Mouse (Mus musculus) gastrocnemius, postnatal 10 days (tissue): ENCODE measurements around the gene Gpx4. TPM values are rescaled to one million over a fixed set of nuclear protein-coding genes. Genes with fewer than 3 reads are reported as not detected.

Source experiments
- DNase-seq: peaks from one replicate; pipeline ENCODE4 v3.0.0; 2021; ENCODE audit warnings: mixed read lengths
- long read RNA-seq, 2 experiments: library from polyadenylated mRNA; stranded (forward); transcript quantifications; one replicate each; pipeline ENCODE4 v2.0.0; 2021
- total RNA-seq, 2 experiments: library from RNA; stranded (reverse); gene quantifications; 2 replicates each; pipeline ENCODE4 v1.2.3; 2021

Gpx4 gene
- total RNA-seq: 100 to 1,000 TPM; 380 to 398 TPM
- long read RNA-seq, experiment 1, transcript Gpx4-202 (7 exons, 959 nt): major isoform, 168 of 177 reads
- long read RNA-seq, experiment 1, partial matches to known transcripts: 6 of 177 reads
- long read RNA-seq, experiment 1, other reads (novel, unspliced or antisense): 3 of 177 reads
- long read RNA-seq, experiment 2, transcript Gpx4-202 (7 exons, 959 nt): major isoform, 177 of 184 reads
- long read RNA-seq, experiment 2, partial matches to known transcripts: 0 of 184 reads
- long read RNA-seq, experiment 2, other reads (novel, unspliced or antisense): 4 of 184 reads

DNA sequence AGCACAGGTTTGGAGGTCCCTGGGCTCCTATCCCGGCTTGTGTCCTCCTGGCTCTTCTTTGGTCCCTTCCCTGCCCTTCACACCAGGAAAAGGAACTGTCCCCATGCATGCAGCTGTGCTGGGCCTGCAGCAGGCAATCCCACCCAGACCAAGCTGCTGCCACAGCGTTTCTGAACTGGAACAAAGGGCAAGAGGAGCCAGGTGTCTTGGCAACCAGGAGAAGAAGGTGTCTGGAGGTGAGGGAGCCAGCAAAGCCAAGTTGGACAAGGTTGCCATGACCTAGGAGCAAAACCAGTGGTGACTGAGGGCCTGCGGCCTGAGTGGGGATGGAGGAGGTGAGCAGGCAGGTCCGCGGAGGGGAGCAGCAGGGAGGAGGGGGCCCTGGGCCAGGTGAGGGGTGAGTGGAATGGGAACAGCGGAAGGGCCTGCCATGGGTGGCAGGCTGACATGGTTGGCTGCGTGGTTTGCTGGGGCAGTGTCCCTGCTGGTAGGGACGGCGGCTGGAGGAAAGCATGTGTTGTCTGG lies at the start of gene Gpx4:
TSS of gene Gpx4 (plus strand) at position 126 of the 525 bp plus-strand sequence.
- no peak for DNase-seq

DNA sequence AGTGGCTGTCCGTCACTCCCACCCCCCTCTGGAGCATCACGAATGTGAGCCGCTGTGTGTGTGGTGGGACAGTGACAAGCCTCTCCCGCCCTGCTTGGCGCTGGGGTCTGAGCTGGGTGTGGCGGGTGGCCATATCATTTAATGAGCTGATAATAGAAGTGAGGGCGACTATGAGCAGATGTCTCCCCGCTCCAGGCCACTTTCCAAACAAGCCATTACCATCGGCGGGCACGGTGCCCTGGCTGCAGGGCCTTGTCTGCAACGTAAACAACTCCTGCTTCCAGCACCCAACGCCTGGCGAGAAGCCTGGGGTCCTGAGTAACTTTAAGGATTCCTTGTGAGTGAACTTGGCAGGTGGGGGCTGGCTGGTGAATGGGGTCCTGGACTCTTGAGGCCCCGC lies 49.1 kb upstream of the Gpx4 start:
- DNase-seq: no peak

DNA sequence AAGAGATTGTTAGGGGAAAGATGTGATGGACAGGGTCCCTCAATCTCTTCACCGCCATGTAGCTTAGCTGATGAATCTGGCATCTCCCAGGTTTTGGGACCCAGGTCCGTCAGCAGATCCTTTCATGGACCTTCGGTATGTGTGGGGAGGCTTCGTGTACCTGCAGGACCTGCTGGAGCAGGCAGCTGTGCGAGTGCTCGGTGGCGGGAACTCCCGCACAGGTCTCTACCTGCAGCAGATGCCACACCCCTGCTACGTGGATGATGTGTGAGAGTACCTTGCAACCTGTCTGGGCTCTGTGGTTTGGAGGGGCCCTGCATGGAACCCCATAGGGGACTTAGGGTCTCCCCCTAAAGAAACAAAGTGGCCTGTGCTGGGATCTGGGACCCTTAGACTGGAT lies 45.0 kb upstream of the Gpx4 start:
- DNase-seq: no peak

DNA sequence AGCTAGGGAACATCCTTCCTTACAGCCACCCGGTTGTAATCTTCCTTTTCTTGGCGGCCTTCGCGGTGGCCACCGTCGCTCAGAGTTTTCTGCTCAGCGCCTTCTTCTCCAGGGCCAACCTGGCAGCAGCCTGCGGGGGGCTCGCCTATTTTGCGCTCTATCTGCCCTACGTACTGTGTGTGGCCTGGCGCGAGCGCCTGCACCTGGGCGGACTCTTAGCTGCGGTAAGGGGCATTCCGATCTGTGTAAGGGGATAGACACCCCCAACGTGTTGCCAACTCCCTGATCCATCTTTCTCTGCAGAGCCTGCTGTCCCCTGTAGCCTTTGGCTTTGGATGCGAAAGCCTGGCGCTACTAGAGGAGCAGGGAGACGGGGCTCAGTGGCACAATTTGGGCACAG lies 44.1 kb upstream of the Gpx4 start:
- DNase-seq: no peak

DNA sequence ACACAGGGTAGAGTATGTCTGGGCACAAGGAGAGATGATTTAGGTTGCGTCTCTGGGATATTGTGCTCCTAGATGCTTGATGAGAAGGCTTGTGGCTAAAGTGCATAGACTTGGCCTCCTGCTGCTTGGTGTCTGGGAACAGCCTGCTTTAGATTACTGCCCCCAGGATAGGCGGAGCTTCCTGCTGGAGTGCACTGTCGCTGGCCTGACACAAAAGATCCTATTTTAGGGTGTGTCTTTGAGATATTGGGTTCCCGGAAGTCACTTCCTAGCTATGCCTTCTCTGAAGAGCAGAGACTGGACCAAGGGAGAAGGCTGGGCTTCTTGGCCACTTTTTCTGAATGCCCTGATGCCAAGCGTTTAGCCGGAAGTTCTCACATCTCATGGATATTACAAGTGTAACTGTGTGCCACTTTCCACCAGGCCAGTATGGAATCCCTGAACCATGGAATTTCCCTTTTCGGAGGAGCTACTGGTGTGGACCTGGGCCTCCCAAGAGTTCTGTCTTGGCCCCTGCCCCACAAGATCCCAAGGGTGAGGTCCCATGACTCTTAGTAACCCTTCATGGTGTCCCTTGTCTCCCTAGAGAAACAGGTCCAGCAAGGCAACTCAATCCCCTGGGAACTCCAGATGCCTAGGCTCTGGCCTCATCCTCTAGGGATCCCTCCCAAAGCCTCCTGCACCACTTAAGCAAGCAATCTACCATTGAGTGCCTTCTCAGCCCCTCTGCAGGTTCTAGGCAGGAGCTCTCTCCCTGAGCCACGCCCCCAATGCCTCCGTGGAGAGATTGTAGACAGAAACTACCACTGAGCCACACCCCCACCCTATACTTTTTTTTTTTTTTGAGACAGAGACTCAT lies 43.4 kb upstream of the Gpx4 start:
- DNase-seq: no peak

DNA sequence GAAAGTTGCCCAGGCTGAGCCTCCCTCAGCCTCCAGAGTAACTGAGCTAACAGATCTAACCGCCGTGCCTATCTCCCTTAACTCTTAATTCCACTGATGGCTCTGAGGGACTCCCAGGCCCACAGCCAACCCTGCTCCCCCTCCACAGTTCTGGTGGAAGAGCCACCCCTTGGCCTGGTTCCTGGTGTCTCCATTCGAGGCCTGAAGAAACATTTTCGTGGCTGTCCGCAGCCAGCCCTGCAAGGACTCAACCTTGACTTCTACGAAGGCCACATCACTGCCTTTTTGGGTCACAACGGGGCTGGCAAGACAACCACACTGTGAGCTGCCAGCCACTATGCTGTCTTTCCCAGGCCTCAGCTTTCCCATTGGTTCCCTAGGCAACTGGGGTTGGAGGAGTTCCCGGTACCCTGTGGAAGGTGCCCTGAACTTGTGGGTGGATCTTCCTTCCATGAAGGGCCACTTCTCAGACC lies 42.7 kb upstream of the Gpx4 start:
- no peak for DNase-seq

DNA sequence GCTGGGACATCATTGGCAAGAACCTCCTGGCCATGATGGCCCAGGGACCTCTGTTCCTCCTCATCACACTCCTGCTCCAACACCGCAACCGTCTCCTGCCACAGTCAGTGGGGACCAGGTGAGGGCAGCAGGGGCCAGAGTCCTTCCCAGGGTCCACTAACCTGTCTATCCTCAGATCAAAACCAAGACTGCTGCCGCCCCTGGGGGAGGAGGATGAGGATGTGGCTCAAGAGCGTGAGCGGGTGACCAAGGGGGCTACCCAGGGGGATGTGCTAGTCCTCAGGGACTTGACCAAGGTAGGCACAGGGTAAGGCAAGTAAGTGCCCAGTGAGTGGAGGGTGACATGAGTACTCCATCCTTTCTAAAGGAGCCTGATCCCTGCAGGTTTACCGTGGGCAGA lies 35.2 kb upstream of the Gpx4 start:
- no peak for DNase-seq

DNA sequence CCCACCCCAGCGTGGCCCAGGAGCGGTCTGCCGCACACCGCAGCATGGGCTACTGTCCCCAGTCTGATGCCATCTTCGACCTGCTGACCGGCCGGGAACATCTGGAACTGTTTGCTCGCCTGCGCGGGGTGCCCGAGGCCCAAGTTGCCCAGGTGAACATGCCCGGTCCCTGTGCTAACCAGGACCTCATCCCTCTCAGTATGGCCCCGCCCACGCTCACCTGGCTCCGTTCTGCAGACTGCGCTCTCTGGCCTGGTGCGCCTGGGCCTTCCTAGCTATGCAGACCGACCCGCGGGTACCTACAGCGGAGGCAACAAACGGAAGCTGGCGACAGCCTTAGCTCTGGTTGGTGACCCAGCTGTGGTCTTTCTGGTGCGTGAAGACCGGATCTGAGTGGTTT lies 33.4 kb upstream of the Gpx4 start:
- DNase-seq: no peak

DNA sequence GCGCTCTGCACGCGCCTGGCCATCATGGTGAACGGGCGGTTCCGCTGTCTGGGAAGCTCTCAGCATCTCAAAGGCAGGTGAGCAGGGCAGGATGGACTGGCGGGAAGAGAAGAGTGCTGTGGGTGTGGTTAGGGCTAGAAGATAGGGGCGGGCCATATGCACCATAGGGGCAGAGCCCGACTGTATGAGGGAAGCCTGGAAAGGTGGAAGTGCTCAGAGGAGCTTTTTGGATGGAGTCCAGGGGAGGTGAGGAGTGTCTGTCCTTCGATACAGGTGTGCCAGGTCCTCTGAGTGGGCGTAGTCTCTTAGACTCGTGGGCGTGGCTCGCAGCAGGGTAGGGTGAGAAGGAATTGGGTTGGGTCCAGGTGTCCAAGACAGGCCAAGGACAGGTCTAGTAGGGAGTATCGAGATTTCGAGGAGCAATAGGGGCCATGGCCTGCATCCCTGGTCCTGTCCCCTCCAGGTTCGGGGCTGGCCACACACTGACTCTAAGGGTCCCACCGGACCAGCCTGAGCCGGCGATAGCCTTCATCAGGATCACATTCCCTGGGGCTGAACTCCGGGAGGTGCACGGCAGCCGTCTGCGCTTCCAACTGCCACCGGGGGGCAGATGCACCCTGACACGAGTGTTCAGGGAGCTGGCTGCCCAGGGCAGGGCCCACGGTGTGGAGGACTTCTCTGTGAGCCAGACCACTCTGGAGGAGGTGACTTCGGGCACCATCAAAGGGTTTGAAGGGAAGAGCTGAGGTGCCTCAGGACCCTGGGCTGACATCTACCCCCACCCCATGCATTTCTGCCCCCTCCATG lies 32.3 kb upstream of the Gpx4 start:
- no peak for DNase-seq

DNA sequence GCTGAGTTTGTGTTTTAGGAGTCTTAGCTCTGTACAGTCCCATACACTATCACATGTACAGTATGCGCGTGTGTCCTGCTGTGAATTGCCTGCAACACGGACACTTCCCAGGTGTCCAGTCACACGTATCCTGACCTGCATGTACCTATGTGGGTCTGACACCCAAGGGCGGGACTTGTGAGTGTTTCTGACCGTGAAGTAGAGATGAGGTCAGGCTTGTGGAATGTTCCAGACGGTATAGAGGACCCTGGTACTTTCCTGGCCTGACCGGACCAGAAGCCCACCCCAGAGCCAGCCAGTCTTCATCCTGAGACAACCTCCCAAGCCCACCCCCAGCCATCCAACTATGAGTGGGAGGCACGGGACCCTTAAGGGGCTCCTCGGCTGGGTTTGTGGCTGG lies 31.4 kb upstream of the Gpx4 start:
- DNase-seq: no peak

DNA sequence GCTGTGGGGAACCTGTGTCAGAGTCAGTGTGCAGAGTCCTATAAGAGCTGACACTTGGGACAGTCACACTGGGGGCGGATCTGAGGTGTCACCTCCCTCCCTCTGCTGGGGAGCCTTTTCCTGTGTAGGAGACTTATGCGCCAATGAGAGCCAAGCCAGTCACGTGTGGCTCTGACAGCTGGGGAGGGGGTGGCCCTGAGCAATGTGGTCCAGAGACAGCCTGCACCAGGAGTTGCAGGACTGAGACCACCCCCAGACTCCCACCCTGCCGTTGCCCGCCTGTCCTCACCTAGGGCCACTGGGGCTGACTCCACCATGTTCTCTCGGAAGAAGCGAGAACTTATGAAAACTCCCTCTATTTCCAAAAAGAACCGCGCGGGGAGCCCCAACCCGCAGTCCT lies 30.5 kb upstream of the Gpx4 start, which contains the start of gene Arhgap45:
TSS of gene Arhgap45 (plus strand) at position 143 of the 400 bp plus-strand sequence.
- DNase-seq: no peak

DNA sequence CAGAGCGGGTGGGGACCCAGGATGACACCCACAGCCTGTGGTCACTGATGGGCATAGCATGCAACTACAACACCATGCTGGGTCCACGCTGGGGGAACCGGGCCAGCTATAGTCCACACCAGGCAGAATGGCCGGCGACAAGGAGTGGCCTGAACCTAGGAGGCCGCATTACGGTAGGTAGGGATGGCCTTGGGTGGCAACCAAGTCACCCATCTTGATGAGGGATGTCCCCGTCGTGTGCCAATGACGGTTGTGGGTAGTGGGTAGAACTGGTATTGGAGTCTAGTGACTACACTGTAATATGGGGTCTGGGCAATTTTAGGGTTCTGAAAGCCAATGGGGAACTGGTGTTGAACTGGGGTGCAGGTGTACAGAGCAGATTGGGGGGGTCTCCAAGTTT lies 30.0 kb upstream of the Gpx4 start:
- DNase-seq: no peak

DNA sequence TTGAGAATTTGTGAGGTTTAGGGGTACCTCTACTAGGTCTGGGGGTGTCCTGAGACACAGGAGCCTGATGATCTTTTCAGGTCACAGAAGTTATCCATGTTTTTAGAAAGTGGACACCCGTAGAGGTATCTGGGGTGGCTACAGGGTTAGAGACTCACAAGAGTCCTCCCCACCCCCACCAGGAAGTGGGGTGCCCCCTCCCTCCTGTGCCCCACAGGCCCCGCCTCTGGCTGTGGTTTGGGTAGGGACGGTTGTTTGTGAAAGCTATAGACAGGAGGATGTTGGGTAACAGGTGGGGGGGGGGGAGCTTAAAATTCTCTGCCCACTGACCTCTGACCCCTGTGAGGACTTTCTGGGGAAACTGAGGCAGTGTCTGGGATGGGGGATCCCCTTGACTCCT lies 29.6 kb upstream of the Gpx4 start:
- DNase-seq: no peak

DNA sequence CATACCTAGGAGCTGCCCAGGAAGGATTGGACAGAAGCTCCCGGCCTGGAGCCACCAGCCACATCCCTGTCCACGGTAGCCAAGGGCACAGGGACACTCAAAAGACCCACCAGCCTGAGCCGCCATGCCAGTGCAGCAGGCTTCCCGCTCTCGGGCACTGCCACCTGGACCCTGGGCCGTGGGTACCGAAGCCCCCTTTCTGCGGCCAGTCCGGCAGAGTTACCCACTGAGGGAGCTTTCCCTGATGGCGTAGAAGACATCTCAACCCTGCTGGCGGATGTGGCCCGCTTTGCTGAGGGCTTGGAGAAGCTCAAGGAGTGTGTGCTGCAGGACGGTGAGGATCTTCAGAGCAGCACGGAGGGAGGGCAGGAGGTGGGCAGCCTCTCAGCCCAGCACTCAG lies 29.2 kb upstream of the Gpx4 start:
- no peak for DNase-seq

DNA sequence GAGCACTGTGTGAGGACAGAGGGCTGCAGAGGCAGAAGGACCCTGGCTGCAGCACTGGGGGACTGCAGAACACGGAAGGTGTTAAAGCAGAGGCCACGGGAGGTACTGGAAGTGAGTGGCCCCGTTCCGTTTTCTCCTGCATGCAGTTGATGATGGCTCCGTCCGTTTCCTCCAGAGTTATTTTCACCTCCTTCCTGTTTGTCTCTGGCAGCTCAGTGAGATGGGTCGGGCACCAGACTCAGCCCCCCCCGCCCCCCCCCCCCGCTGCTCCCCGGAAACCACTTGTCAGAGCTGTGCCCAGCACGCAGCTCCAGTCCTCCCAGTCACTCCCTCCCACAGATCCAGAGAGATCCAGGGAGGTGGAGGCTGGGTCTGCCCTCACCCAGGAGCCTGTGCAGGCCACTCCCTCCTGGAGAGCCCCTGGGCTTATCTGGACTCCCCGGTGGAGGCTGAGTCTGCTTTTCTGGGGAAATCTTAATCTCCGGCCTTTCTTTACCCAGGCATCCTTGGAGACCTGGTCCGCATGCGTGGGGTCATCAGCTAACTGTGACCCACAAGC lies 28.1 kb upstream of the Gpx4 start:
- no peak for DNase-seq

DNA sequence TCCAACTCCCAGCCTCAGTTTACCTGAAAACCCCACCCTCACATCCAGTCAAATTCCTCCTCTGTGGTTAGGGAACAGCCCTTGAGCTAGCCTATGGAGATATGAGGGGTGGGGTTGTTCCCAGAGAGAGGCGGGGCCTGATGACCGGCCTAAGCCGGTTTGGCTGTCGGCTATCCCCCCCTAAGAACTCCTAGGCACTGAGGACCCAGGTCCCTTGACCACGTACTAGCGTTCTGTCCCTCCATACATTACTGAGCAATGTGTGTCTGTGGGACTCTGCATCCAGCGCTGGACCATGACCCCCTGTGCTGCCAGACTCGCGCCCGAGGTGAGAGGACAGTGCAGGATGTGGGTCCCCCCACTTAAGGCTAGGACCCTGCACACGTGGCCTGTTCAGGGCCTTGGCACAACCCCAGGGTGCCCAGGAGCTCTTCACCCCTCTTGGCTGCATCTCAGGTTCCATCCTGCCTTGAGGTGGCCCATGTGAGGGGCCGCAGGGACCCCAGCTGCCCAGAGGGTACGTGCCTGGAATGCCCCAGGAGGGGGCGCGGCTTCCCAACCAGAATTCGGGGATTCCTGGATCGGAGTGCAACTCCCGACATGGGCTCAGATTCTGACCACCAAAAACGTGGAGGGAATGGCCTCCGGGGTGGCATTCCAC lies 27.4 kb upstream of the Gpx4 start:
- DNase-seq: no peak

DNA sequence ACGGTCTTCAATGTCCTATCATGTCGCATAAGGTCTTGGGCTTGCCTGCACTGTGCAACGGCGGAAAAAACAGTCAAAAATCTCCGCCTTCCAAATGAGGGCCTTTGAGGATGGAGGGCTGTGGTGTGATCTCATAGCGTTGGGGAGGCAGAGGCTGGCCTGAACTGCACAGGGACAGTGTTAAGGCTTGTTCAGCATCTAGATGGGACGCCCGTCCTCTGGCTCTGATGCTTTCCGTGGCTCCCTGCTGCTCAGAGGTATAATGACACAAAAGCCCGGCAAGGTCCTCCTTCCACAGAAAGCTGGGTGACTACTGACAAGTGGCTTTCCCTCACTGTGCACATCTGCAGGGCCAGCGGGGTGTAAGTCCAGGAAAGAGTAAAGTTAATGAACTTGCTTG lies 26.8 kb upstream of the Gpx4 start:
- DNase-seq: no peak

DNA sequence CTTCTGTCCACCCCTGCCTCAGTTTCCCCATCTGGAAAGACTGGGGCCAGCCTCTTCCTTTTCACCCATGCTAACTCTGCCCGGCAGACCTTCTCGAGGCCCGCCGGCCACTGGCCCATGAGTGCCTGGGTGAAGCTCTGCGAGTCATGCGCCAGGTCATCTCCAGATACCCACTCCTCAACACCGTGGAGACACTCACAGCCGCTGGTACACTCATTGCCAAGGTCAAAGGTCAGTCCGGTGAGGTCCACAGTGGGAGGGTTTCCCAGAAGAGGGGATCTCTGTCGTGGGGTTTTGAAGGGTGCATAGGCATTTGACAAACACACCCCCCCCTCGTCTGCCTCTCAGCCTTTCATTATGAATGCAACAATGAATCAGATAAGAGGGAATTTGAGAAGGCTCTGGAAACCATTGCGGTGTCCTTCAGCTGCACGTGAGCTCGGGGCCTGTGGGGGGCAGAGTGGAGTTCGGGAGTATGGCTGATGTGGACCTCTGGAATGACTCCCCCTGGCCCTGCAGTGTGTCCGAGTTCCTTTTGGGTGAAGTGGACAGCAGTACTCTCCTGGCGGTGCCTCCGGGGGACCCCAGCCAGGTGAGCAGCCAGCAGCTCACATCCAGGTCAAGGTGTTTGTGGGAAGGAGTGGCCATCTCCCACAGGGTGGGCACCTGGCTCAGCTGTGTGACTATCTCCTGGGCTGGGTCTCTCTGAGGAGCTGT lies 26.2 kb upstream of the Gpx4 start:
- DNase-seq: no peak

DNA sequence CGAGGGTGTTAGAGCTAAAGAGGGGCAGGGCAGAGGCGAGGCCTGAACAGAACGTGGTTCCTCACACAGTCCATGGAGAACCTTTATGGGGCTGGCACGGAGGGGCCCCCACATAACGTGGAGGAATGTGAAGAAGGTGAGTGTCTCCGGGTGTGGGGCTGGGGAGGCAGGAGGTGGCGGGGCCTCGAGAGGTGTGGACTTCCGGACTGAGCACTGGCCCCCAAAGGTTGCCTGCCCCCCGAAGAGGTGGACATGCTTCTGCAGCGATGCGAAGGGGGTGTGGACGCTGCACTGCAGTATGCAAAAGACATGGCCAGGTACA lies 25.7 kb upstream of the Gpx4 start:
- no peak for DNase-seq

DNA sequence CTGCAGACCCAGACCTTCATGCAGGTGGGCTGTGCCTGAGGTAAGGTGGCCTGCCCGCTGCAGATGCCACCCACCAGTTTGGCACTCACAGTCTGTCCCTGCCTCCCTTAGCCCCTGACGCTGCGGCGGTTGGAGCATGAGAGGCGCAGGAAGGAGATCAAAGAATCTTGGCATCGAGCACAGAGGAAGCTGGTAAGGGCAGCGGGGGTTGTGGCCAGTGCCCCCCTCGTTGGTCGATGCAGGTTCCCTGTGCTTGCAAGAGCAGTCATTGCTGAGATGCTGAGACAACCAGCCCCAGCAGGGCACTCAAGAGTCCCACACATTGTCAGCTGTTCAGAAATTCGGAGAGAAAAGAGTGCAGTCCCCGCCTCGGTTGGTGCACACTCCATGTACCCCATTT lies 24.8 kb upstream of the Gpx4 start:
- DNase-seq: no peak

DNA sequence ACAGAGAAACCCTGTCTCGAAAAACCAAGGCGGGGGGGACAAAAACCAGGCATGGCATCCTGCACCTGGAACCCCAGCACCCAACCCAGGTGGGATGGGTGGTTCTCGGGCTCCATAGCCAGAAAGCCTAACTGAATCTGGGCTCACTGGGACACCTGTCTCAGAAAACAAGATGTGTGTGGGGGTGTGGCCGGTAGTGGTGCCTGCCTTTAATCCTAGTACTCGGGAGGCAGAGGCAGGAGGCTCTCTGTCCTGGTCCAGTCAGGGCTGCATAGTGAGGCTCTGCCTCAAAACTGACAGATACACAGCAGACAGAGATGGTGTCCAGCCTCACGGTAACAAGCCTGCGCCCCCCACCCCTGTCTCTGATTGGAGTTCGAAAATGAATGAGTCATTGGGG lies 24.2 kb upstream of the Gpx4 start:
- DNase-seq: no peak
